Comparison of ENCODE assay signal across 8 mouse cellular contexts in genomic region chr17:33089220-33089949, GRCm38 (mm10). TPM values are rescaled to one million over a fixed set of nuclear protein-coding genes. Genes with fewer than 3 reads are reported as not detected.
DNase-seq lines count a peak whose midpoint lies in the region; ATAC-seq lines count a peak whose summit lies in the region.

Zfp563 (plus strand) TSS chr17:33089310.

- H3K36me3 ChIP-seq in hindbrain, embryonic 14.5 days (replicated peaks; ENCODE audit: control insufficient read depth, insufficient read depth): no peaks in the 10 kb centered on the region

- ATAC-seq in hindbrain, embryonic 14.5 days (ENCODE audit: low FRiP score): peak; percentile 93

- peak; percentile 91 for DNase-seq in R1 (ENCODE audit: low read depth, low spot score)
- peak; percentile 96 for DNase-seq in cerebellum, postnatal 25 days
- peak; percentile 86 to 89 for DNase-seq in frontal cortex, postnatal 25 days (ENCODE audit: low spot score in 2 of 2)
- DNase-seq in hindbrain, embryonic 14.5 days (ENCODE audit: low spot score): peak; percentile 85
- peak; percentile 92 to 95 for DNase-seq in layer of hippocampus, postnatal 36 days
- peak; percentile 97 for DNase-seq in lung, postnatal 36 days
- DNase-seq in retina, postnatal 1 day: peak; percentile 97
- DNase-seq in urinary bladder, adult 18-20 months (ENCODE audit: low spot score in 2 of 2): peak; percentile 89 to 93

- peaks cover 11% of the 10 kb centered on the region for H3K4me1 ChIP-seq in hindbrain, embryonic 14.5 days (replicated peaks; ENCODE audit: control insufficient read depth, insufficient read depth, low read length)

- peak within 1 kb of the TSS; percentile 65 for H3K4me2 ChIP-seq in hindbrain, embryonic 14.5 days (replicated peaks)

- H3K9ac ChIP-seq in hindbrain, embryonic 14.5 days: peak within 1 kb of the TSS; percentile 76

- H3K27me3 ChIP-seq in hindbrain, embryonic 14.5 days (ENCODE audit: control insufficient read depth, insufficient read depth, low read length): no peaks in the 10 kb centered on the region; the same call in 1 of the 2 replicates

- peak within 1 kb of the TSS; percentile 74 for H3K27ac ChIP-seq in hindbrain, embryonic 14.5 days

- WGBS in hindbrain, embryonic 14.5 days: 4% methylated on average over 34 of the region's 34 CpGs

- H3K9me3 ChIP-seq in hindbrain, embryonic 14.5 days (ENCODE audit: control insufficient read depth, low read length): no peaks in the 10 kb centered on the region

- H3K4me3 ChIP-seq in hindbrain, embryonic 14.5 days (replicated peaks; ENCODE audit: low read length): peak within 1 kb of the TSS; percentile 62

RNA-seq across cellular contexts. Expression of gene Zfp563, which starts in this region (rescaled TPM):
- 20.9 and 25.6 TPM in 2 replicates for polyA plus RNA-seq in hindbrain, embryonic 14.5 days (2014; fragmentation: Nextera tagmentation; extraction: Ambion mirVana)
- total RNA-seq in layer of hippocampus, postnatal 36 days (2021): 10 to 100 TPM; 17.8 to 20.2 TPM

Comparison
In these comparisons a context has a peak if more than half of its experiments do, and no peak if none do; other contexts are left out.
1. Peak in every context shown above with its lines: DNase-seq, ATAC-seq, H3K4me3 ChIP-seq and H3K27ac ChIP-seq.